Mouse (Mus musculus) E14TG2a.4 (cell line): ENCODE results near the gene Slc25a4.
"Not testable (repeated sequence)": the region's sequence is repeated elsewhere in the genome, so short reads cannot be mapped to it uniquely, and the experiment has no call there.

ENCODE experiments used
- H3K27me3 ChIP-seq: 2 replicates; pipeline ENCODE4 v1.6.1; 2014; ENCODE audit warnings: low read length, control low read depth; ENCODE audit not compliant: insufficient read depth
- H3K36me3 ChIP-seq: 2 replicates; pipeline ENCODE4 v1.6.1; 2014; ENCODE audit warnings: low read length, control low read depth; ENCODE audit not compliant: insufficient read depth
- H3K4me1 ChIP-seq: replicated peaks from 2 replicates; pipeline ENCODE4 v1.6.1; 2014; ENCODE audit warnings: low read depth, low read length, control low read depth
- H3K4me3 ChIP-seq: replicated peaks from 2 replicates; pipeline ENCODE4 v1.5.1; 2014; ENCODE audit warnings: mild to moderate bottlenecking, low read length
- H3K9me3 ChIP-seq: 2 replicates; pipeline ENCODE4 v1.6.1; 2014; ENCODE audit warnings: low read length, control low read depth
- CTCF ChIP-seq: conservative IDR thresholded peaks from 2 replicates; pipeline ENCODE4 v1.5.1; 2014; ENCODE audit warnings: low read length
- NANOG ChIP-seq: IDR thresholded peaks from 2 replicates; pipeline ENCODE4 v1.6.1; 2014; ENCODE audit warnings: borderline replicate concordance, low read length, mixed read lengths
- POU5F1 ChIP-seq: IDR thresholded peaks from 2 replicates; pipeline ENCODE4 v1.6.1; 2014; ENCODE audit warnings: low read length, borderline replicate concordance

Gene Slc25a4

GRCm38 (mm10) chr8:46234736-46235135 is 23.7 kb upstream of the Slc25a4 start:
- Histone ChIP-seq H3K36me3 (no peaks in the 10 kb centered on the region), H3K4me3 (no peak overlapping the region), H3K9me3 (no peaks in the 10 kb centered on the region), H3K4me1 (no peaks in the 10 kb centered on the region), H3K27me3 (peaks cover 44% of the 10 kb centered on the region)
- no peak for TF ChIP-seq CTCF

- TF ChIP-seq POU5F1 (no peak), CTCF (no peak), NANOG (no peak)
Observed at GRCm38 (mm10) chr8:46232798-46233197, 21.7 kb upstream of the Slc25a4 start.

GRCm38 (mm10) chr8:46231968-46232367 is 20.9 kb upstream of the Slc25a4 start:
- H3K36me3 ChIP-seq, H3K4me3 ChIP-seq, H3K9me3 ChIP-seq: not testable (repeated sequence)

More at GRCm38 (mm10) chr8:46232798-46233197, 21.7 kb upstream of the Slc25a4 start:
- H3K36me3 ChIP-seq, result no peaks in the 10 kb centered on the region
- no peaks in the 10 kb centered on the region for H3K4me1 ChIP-seq
- peaks cover 45% of the 10 kb centered on the region for H3K27me3 ChIP-seq
- H3K4me3 ChIP-seq, result no peak overlapping the region
- no peaks in the 10 kb centered on the region for H3K9me3 ChIP-seq

GRCm38 (mm10) chr8:46226622-46227021 is 15.5 kb upstream of the Slc25a4 start:
- Histone ChIP-seq H3K4me3 (no peak overlapping the region), H3K9me3 (no peaks in the 10 kb centered on the region), H3K36me3 (no peaks in the 10 kb centered on the region), H3K4me1 (no peaks in the 10 kb centered on the region), H3K27me3 (peaks cover 47% of the 10 kb centered on the region)
- TF ChIP-seq POU5F1 (no peak), NANOG (no peak), CTCF (no peak)

More at GRCm38 (mm10) chr8:46231968-46232367, 20.9 kb upstream of the Slc25a4 start:
- not testable (repeated sequence) for H3K4me1 ChIP-seq
- H3K27me3 ChIP-seq, result peaks cover 50% of the 10 kb centered on the region

DNA sequence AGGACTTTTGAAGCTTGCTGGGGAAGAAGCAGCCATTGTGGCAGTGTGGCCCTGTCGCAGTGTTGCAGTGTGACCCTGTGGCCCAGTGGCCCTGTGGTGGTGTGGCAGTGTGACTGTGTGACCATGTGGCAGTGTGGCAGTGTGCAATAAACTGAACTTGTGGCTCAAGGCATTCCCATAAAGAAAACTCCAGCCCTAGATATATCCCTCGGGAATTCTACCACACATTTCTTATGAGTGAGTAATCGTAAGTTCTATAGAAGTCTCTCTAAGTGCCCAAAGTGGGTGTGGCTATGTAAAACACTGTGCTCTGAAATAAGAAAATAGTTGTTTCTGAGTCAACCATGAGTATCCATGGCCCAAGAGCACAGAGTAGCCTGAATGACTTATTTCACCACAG is 14.4 kb upstream of the Slc25a4 start:
- Histone ChIP-seq H3K27me3 (peaks cover 55% of the 10 kb centered on the region), H3K4me3 (no peak overlapping the region), H3K36me3 (no peaks in the 10 kb centered on the region), H3K4me1 (no peaks in the 10 kb centered on the region), H3K9me3 (no peaks in the 10 kb centered on the region)
- TF ChIP-seq POU5F1 (no peak), CTCF (no peak), NANOG (no peak)

DNA sequence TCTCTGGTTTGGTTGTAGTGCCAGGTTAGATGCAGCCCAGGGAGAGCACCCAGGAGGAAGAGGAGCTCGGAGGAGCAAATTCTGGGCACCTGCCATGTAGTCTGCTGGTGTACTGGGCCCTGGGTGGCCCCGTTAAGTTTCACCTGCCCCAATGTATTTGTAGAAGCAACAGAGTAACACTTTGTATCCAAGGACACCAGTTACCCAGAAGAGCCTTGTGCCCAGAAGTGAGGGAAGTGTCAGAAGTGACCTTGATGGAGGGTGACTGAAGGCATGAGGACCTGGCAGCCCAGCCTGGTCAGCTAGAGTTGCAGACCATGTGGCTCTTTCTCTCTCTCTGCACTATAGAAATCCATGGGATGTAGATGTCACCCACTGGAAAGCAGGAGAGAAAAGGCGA is 9.5 kb upstream of the Slc25a4 start:
- no peaks in the 10 kb centered on the region for H3K9me3 ChIP-seq
- H3K4me3 ChIP-seq, result no peak overlapping the region
- TF ChIP-seq NANOG (no peak), CTCF (no peak), POU5F1 (no peak)
- no peaks in the 10 kb centered on the region for H3K4me1 ChIP-seq
- H3K27me3 ChIP-seq, result peaks cover 76% of the 10 kb centered on the region
- no peaks in the 10 kb centered on the region for H3K36me3 ChIP-seq

DNA sequence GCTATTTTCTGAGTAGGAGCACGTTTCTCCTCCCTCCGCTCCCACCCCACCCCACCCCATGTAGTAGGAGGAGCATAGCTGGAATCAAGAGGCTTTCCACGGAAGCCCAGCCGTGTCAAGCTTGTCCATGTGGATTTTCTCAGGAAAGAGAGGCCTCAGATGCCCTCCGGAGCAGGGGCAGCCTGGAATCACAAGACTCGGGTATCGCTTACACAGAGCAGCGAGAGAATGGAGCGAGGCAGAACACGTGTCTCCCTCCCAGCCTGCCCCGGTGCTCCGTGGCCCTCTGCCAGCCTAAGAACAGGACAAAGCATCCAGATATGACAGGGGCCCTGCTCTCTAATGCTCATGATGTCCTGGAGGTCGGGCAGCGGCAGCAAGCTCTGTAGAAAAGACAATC is 5.8 kb upstream of the Slc25a4 start:
- TF ChIP-seq NANOG (no peak), CTCF (no peak), POU5F1 (no peak)
- H3K9me3 ChIP-seq, result peaks cover 10% of the 10 kb centered on the region; the same call in 1 of the 2 replicates

GRCm38 (mm10) chr8:46213971-46214480 is 2.9 kb upstream of the Slc25a4 start:
- Histone ChIP-seq H3K4me1 (peaks cover 40% of the 10 kb centered on the region), H3K27me3 (peaks cover 75% of the 10 kb centered on the region)

More for the DNA sequence above, 5.8 kb upstream of the Slc25a4 start:
- peaks cover 79% of the 10 kb centered on the region for H3K27me3 ChIP-seq
- H3K4me3 ChIP-seq, result no peak overlapping the region
- H3K4me1 ChIP-seq, result peaks cover 19% of the 10 kb centered on the region
- H3K36me3 ChIP-seq, result no peaks in the 10 kb centered on the region

GRCm38 (mm10) chr8:46212194-46212593 is 1.1 kb upstream of the Slc25a4 start:
- no peak overlapping the region for H3K4me3 ChIP-seq
- TF ChIP-seq CTCF (no peak), POU5F1 (no peak), NANOG (no peak)
- H3K4me1 ChIP-seq, result peaks cover 48% of the 10 kb centered on the region
- peaks cover 10% of the 10 kb centered on the region; the same call in 1 of the 2 replicates for H3K9me3 ChIP-seq
- H3K27me3 ChIP-seq, result peaks cover 70% of the 10 kb centered on the region
- peaks cover 30% of the 10 kb centered on the region for H3K36me3 ChIP-seq

More at GRCm38 (mm10) chr8:46213971-46214480, 2.9 kb upstream of the Slc25a4 start:
- H3K4me3 ChIP-seq, result no peak overlapping the region
- H3K9me3 ChIP-seq, result peaks cover 10% of the 10 kb centered on the region; the same call in 1 of the 2 replicates
- TF ChIP-seq CTCF (no peak), NANOG (peak; percentile 94), POU5F1 (no peak)
- H3K36me3 ChIP-seq, result peaks cover 11% of the 10 kb centered on the region
